Mouse (Mus musculus): ENCODE results near the gene Rnf181. TPM values are rescaled to one million over a fixed set of nuclear protein-coding genes. Genes with fewer than 3 reads are reported as not detected.

Rnf181 gene
- 36.8 and 45.8 TPM in 2 replicates for polyA plus RNA-seq (2012; rRNA removed)

GRCm38 (mm10) chr6:72366844-72367443, at the start of gene Rnf181:
Gene Rnf181, minus strand, starts transcription at chr6:72366956.

GRCm38 (mm10) chr6:72414076-72414756, 47.5 kb upstream of the Rnf181 start, which contains the start of gene Ggcx:
Gene Ggcx, plus strand, starts transcription at chr6:72414308.

GRCm38 (mm10) chr6:72389941-72390771, 23.4 kb upstream of the Rnf181 start, which contains the start of gene Vamp8:
Gene Vamp8, minus strand, starts transcription at chr6:72390703.

GRCm38 (mm10) chr6:72380131-72380770, 13.5 kb upstream of the Rnf181 start, which contains the start of gene Vamp5:
Gene Vamp5, minus strand, starts transcription at chr6:72380468.

GRCm38 (mm10) chr6:72355066-72355911, 11.5 kb downstream of the Rnf181 start, which contains the start of gene Tmem150a:
Gene Tmem150a, plus strand, starts transcription at chr6:72355447.

DNA sequence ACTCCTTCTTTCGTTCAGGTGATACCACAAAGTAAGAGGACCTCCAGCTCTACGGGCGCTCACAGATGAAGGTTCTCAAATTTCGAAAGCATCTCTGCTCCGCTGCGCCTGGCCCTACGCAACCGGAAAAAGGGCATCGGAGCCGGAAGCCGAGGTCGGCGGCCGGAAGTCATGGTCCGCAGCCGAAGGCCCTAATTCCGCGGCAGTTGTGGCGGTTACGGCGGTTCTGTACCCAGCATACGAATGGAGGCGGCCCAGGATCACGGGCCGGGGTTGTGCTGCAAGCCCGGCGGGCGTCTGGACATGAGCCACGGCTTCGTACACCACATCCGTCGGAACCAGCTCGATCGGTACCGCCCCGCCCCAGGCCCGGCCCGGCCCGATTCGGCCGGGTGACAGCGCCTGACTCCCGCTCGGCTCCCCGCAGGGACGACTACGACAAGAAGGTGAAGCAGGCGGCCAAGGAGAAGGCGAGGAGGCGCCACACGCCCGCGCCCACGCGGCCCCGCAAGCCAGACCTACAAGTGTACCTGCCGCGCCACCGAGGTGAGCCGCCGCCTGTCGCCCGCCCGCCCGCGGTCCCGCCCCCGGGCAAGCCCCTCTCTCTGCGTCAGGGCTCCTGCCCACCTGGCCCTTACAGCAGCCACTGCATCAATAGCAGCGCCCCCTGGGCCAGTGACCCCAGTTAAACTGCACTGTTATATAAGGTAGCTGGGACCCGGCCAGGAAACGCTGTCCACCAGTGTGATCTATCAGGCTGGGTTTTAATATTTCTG, 19.4 kb downstream of the Rnf181 start, which contains the start of gene 0610030E20Rik:
TSS of gene 0610030E20Rik (plus strand) at position 152 of the 776 bp plus-strand sequence.

DNA sequence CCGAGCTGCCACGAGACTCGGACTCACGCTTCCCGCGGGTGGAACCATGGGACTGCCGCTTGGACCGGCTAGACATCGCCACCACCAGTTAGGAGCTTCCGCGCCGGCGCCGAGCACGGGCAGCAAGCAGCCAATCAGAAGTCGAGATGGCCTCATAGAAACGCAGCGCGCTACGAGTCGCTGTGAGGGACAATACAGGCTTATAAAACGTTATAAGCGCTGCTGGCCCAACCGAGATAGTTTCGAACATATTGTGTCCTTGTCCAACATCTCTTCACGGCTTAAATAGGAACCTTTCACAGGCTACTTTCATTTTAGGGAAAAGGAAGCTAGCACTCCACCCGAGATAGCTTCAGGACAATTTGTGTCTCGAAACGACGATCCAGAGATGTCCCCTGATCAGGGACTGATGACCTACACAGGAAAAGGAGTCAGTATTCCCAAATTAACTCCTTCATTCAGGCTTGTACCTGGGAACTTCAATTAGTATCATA, 21.6 kb downstream of the Rnf181 start, which contains the start of gene Usp39:
TSS of gene Usp39 (minus strand) at position 111 of the 494 bp plus-strand sequence.

Other genes starting within 250 kb of the Rnf181 start
- 0.35 and 0.42 TPM in 2 replicates for gene Atoh8, start 131.4 kb downstream of the Rnf181 start, polyA plus RNA-seq (2012; rRNA removed)
- gene Sftpb, start 62.3 kb downstream of the Rnf181 start, polyA plus RNA-seq (2012; rRNA removed), result not detected in 2 replicates
- 30.2 and 36.7 TPM in 2 replicates for gene Usp39, start 21.8 kb downstream of the Rnf181 start, polyA plus RNA-seq (2012; rRNA removed)
- 9.8 and 11.2 TPM in 2 replicates for gene 0610030E20Rik, start 19.6 kb downstream of the Rnf181 start, polyA plus RNA-seq (2012; rRNA removed)
- gene Tmem150a, start 11.5 kb downstream of the Rnf181 start, polyA plus RNA-seq (2012; rRNA removed), result 31.2 and 38.7 TPM in 2 replicates
- gene Vamp5, start 13.5 kb upstream of the Rnf181 start, polyA plus RNA-seq (2012; rRNA removed), result 74.5 and 75.0 TPM in 2 replicates
- gene Vamp8, start 23.7 kb upstream of the Rnf181 start, polyA plus RNA-seq (2012; rRNA removed), result 201 and 203 TPM in 2 replicates
- gene Ggcx, start 47.4 kb upstream of the Rnf181 start, polyA plus RNA-seq (2012; rRNA removed), result 10.5 and 13.9 TPM in 2 replicates
- 105 and 115 TPM in 2 replicates for gene Mat2a, start 72.6 kb upstream of the Rnf181 start, polyA plus RNA-seq (2012; rRNA removed)
- gene Sh2d6, start 154.8 kb upstream of the Rnf181 start, polyA plus RNA-seq (2012; rRNA removed), result not detected in 2 replicates
- 5.7 and 7.2 TPM in 2 replicates for gene Capg, start 177.4 kb upstream of the Rnf181 start, polyA plus RNA-seq (2012; rRNA removed)
- 2.8 and 3.1 TPM in 2 replicates for gene Elmod3, start 231.5 kb upstream of the Rnf181 start, polyA plus RNA-seq (2012; rRNA removed)
- 5.2 and 5.7 TPM in 2 replicates for gene Retsat, start 231.5 kb upstream of the Rnf181 start, polyA plus RNA-seq (2012; rRNA removed)